Mouse (Mus musculus) neutrophil, adult 5-6 weeks (primary cell): Measurements from ENCODE around the gene Iffo1. TPM values are rescaled to one million over a fixed set of nuclear protein-coding genes. Genes with fewer than 3 reads are reported as not detected.

Source experiments
- ATAC-seq: fragments of 151-379, 151-347 bp; 2 replicates; pipeline ENCODE4 v1.8.0; 2017; ENCODE audit warnings: mild to moderate bottlenecking, moderate TSS enrichment; ENCODE audit not compliant: insufficient number of reproducible peaks, poor library complexity, low FRiP score, severe bottlenecking; ENCODE audit errors: extremely low read depth
- total RNA-seq: library from RNA; stranded (forward); fragments of 200-1000 nt; gene quantifications from 2 replicates; pipeline ENCODE4 v1.2.3, GENCODE M21; 2017

Gene Iffo1
- total RNA-seq, 1 experiment from 2014 or later = 37.5 TPM

- ATAC-seq = 0 out of 2 replicates have a peak, but pooled peaks have one; percentile 16
Measured at GRCm38 (mm10) chr6:125137002-125137671, 7.9 kb upstream of the Iffo1 start.

GRCm38 (mm10) chr6:125139747-125140146 is 5.3 kb upstream of the Iffo1 start:
- no peak for ATAC-seq

DNA sequence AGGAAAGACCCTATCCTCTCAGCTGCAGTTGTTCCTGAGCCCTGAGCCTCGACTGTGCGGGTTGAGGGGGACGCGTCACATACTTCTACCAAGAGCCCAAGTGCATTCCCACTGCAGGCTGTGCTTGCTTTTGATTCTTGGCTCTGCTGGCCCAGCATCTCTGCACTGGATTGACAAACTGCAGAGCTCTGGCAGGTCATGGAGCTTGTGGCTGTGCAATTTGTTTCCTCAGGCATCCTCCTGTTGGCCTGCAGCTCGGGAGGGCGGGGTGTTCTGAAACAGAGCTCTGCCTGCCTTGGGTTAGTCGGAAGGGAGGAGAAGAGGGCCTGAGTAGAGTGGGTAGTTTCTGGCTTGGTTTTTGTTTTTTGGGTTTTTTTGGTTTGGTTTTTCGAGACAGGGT is 2.6 kb upstream of the Iffo1 start:
- no peak for ATAC-seq

- no peak for ATAC-seq
Measured at GRCm38 (mm10) chr6:125143128-125143527, 1.9 kb upstream of the Iffo1 start.

DNA sequence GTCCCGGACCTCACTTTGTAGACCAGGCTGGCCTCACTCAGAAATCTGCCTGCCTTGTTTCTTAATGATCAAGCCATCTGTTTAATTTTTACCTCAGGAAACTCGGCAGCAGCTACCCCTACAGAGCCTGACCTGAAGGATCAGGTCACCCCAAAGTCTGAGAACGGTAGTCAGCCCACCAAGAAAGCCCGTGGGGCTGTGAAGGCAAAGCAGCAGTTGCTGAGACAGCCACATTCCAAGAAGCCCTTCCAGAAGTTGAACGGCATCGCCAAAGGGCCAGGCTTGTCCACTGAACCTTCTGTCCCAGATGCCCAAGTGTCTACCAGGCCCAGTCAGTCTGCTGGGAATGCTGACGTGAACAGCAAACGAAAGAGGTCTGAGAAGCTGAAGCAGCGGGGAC is 1.1 kb upstream of the Iffo1 start:
- no peak for ATAC-seq

- ATAC-seq = no peak
Measured at GRCm38 (mm10) chr6:125145479-125145951, 474 bp downstream of the Iffo1 start.

GRCm38 (mm10) chr6:125146148-125146547 is 1.1 kb downstream of the Iffo1 start:
- no peak for ATAC-seq

- peak; percentile 44 for ATAC-seq
Measured at GRCm38 (mm10) chr6:125146797-125147196, 1.8 kb downstream of the Iffo1 start.

GRCm38 (mm10) chr6:125147329-125147728 is 2.3 kb downstream of the Iffo1 start:
- ATAC-seq = no peak

GRCm38 (mm10) chr6:125148251-125148925 is 3.3 kb downstream of the Iffo1 start:
- ATAC-seq = no peak

DNA sequence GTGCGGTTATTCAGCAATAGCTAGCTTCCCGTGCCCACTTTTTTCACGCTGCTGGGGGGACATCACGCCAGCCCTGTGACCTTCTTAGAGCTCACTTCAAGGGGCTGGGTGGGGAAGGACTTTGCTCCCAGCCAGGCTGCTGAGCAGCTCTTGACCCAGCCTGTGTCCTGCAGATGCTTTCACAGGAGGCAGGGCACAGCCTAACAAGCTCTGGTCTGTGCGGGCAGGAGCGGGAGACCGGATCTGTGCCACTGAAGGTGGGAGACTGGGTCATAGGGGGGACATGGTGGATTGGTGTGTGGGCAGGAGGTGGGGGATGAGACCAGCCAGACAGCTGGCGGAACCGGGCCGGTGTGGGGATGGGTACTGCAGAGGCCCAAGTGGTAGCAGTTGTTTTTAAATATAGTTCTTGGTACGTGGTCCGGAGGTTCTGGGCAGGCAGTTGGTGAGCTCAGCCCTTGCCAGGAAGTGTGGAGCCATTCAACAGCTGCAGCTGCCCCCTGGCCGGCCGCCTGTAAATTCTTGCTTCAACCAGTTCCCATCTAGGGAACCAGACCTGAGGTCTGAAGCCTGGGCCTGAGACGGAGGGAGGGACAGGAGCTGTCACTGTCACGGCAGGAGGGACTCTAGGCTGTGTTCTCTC is 4.0 kb downstream of the Iffo1 start:
- no peak for ATAC-seq

DNA sequence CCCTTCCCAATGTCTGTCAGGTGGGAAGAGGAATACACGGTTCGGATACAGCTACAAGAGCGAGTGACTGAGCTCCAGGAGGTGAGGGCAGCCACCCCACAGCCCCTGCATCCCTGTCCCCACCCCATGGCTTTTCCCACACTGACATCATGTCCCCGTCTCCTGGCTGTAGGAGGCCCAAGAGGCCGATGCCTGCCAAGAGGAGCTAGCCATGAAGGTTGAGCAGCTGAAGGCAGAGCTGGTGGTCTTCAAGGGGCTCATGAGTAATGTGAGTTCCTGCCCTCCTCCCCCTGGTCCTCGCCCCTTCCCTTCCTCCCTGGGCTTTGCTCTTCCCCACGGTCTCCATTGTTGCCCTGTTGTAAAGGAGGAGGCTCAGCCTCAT is 4.5 kb downstream of the Iffo1 start:
- no peak for ATAC-seq

- ATAC-seq = no peak
Measured at GRCm38 (mm10) chr6:125152212-125153017, 7.4 kb downstream of the Iffo1 start.

DNA sequence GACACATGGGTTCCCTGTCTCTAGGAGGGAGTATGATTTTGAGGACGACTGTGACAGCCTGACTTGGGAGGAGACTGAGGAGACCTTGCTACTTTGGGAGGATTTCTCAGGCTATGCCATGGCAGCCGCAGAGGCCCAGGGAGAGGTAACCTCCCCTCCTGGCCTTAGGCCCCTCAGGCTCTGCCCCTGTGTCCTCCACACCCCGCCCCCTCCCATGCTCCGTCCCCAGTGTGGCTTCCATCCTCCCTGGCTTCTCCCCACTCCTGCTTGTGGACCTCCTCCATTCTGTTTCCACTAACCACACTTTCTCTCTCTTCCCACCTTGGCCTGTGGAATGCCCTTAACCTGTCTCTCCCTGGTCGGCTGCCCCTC is 8.0 kb downstream of the Iffo1 start:
- no peak for ATAC-seq

DNA sequence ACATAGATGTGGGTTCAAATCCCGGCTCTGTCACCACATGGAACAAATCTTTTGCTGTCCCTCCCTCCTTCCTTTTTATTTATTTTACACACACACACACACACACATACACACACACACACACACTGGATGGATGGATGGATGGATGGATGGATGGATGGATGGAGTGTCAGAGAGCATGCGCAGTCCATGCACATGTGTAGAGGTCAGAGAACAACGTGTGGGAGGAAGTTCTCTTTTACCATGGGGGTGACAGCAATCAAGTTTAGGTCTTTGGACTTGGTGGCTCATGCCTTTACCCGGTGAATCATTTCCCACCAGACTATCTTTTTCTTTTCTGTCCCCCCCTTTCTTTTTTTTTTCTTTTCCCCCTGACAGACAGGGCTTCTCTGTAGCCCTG is 8.6 kb downstream of the Iffo1 start:
- no peak for ATAC-seq

- no peak for ATAC-seq
Measured at GRCm38 (mm10) chr6:125154550-125154949, 9.5 kb downstream of the Iffo1 start.

GRCm38 (mm10) chr6:125155262-125155661 is 10.2 kb downstream of the Iffo1 start:
- no peak for ATAC-seq

DNA sequence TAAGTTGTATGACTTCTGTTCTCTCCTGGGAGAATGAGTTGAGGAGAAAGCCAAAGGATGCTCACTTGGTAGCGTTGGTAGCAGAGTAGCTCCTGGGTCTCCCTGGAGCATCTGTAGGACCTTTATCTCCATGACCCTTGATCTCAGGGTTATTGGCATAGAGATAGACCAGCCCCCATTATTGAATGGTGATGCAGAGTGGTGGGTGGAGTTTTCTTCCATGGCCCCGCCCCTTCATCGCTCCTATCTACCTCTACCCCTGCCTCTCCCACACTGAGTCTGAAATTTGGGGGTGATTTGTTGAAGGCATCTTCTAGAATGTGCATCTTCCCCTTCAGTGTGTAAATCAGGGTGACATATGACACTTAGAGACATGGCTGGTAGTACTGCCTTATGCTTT is 11.4 kb downstream of the Iffo1 start:
- ATAC-seq = no peak

GRCm38 (mm10) chr6:125156903-125157614 is 12.0 kb downstream of the Iffo1 start:
- no peak for ATAC-seq
